Mouse (Mus musculus): ENCODE data around the gene Rtf2.

DNA sequence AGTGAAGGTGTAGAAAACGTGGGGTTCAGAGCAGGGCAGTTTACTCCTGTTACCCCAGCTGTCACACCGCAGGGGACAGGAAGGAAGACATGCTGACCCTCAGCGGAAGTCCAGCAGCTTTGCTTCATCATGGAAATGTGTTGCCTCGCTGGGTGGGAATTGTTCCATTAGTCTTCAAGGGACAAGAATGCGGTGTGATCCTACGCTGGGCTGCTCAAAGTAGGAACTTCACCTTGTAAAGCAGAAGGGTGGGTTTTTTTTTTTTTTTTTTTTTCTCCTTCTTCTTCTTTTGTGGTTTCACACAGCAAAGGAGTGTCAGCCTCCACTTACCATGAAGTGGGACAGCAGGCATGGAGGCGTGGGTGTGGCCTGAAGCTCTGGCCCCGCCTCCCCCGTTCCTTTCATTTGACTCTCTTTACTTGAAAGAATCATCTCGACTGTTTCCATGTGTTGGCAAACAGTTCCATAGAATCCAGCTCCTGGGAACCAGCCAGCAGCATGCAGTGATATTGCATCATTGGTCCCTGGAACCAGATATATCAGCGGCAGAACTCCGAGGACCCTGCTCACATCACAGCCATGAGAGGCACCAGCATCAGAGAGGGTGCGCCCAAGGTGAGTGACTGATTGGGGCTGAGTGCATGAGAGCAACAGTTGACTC is 46.8 kb upstream of the Rtf2 start, which contains the start of gene Cass4:
- TF ChIP-seq CTCF (IDR thresholded peaks at IDR 0.05; ENCODE audit: control insufficient read depth, insufficient read depth, insufficient read length) (no peak), CEBPB (IDR thresholded peaks at IDR 0.05; ENCODE audit: low read depth) (no peak), USF1 (IDR thresholded peaks at IDR 0.05; ENCODE audit: low read depth) (no peak), MAX (IDR thresholded peaks at IDR 0.05) (no peak)
